Mouse (Mus musculus): ENCODE results near the gene Mapk8ip3. TPM values are rescaled to one million over a fixed set of nuclear protein-coding genes. Genes with fewer than 3 reads are reported as not detected.

The Mapk8ip3 gene
- total RNA-seq, 4 experiments from 2014 or later = 384 to 435 (median 406) TPM

- DNase-seq (ENCODE audit: low spot score in 2 of 2) = no peak
Observed at GRCm38 (mm10) chr17:24902671-24903474, 33.9 kb downstream of the Mapk8ip3 start.

GRCm38 (mm10) chr17:24902124-24902523 lies 34.7 kb downstream of the Mapk8ip3 start:
- no peak for DNase-seq (ENCODE audit: low spot score in 2 of 2)

DNA sequence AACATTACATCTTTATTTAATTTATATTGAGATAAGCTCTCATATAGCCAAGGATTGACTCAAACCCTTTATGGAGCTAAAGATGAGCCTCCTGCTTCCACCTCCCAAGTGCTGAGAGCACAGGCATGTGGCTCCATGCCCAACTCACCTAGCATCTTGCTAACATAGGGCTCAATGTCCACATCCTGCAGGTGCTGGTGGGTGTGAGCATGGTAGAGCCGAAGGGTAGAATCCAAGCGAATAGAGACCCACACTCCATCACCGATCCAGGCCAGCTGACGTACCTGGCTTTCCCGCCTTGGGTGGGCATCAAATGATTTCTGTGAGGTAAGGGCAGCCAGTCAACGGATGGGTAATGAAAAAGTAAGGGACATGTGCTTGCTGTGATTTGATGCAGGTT lies 36.8 kb downstream of the Mapk8ip3 start:
- no peak for DNase-seq (ENCODE audit: low spot score in 2 of 2)

GRCm38 (mm10) chr17:24899153-24899552 lies 37.6 kb downstream of the Mapk8ip3 start:
- DNase-seq (ENCODE audit: low spot score in 2 of 2) = no peak

- DNase-seq (ENCODE audit: low spot score in 2 of 2) = no peak
Observed at GRCm38 (mm10) chr17:24898041-24898854, 38.5 kb downstream of the Mapk8ip3 start.

DNA sequence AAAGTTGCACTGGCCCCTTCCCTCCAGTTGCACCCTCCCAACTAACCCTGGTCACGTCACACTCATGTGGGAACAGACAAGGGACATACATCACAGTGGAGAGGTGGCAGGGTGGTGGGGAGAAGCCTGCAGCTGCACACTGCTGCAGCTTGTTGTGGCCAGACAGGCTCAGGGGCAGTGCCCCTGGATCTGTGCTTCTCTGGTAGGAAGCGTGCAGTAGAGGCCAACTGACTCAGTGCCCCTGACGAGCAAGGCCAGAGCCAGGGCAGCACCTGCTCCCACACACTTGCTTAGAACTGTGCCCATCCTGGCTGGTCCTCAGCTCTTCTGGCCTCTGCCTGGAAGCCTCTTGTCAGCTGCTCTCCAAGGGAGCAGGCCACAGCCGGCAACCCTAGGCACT lies 39.2 kb downstream of the Mapk8ip3 start:
- DNase-seq (ENCODE audit: low spot score in 2 of 2) = no peak

GRCm38 (mm10) chr17:24896993-24897269 lies 39.8 kb downstream of the Mapk8ip3 start:
- DNase-seq (ENCODE audit: low spot score in 2 of 2) = no peak

DNA sequence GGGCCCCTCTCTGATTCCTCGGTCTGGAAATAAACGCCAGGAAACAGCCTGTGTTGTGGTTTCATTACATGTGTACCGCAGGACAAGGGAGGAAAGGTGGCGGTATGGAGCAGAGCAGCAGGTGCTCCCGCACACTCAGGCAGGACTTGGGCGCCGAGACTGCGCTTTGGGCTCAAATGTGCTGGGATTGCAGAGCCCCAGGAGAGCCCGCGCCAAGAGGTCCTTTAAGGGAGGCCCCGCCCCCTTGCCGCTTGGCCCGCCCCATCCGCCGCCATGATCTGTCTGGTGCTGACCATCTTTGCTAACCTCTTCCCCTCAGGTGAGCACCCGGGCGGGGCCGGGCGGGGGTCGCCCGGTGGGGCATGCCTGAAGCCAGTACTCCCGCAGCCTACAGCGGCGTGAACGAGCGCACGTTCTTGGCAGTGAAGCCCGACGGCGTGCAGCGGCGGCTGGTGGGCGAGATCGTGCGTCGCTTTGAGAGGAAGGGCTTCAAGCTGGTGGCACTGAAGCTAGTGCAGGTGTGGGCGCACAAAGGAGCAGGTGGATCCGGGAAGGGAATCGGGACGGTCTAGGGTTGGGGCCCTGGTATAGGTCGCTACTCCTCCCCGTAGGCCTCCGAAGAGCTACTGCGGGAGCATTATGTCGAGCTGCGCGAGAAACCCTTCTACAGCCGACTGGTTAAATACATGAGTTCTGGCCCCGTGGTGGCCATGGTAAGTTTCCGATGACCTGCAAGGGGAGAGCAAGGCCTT lies 40.4 kb downstream of the Mapk8ip3 start, which contains the start of gene Nme3:
TSS of gene Nme3 (plus strand) at position 260 of the 752 bp plus-strand sequence.
- peak in 1 of 2 experiments; percentile 67 for DNase-seq (ENCODE audit: low spot score in 2 of 2)

- no peak for DNase-seq (ENCODE audit: low spot score in 2 of 2)
Observed at GRCm38 (mm10) chr17:24895571-24896240, 41.1 kb downstream of the Mapk8ip3 start.

DNA sequence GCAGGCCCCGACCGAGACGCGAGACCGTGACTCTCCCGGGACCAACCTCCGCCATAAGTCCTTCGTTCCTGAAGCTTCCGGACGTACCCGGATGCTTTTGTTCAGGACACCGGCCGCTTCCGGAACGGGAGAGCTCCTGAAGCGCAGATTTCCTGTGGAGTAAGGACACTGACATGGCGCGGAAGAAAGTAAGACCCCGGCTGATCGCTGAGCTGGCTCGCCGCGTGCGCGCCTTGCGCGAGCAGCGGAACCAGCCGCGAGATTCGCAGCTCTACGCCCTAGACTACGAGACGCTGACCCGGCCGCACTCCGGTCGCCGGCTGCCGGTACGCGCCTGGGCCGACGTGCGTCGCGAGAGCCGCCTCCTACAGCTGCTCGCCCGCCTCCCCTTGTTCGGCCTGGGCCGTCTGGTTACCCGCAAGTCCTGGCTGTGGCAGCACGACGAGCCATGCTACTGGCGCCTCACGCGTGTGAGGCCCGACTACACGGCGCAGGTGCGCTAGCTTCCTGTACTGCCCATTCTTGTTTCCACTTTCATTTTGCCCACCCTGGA lies 41.7 kb downstream of the Mapk8ip3 start, which contains the start of the genes Eme2 and Mrps34:
TSS of gene Eme2 (minus strand) at position 93 of the 553 bp plus-strand sequence.
TSS of gene Mrps34 (plus strand) at position 122 of the 553 bp plus-strand sequence.
- DNase-seq (ENCODE audit: low spot score in 2 of 2) = peak in 1 of 2 experiments; percentile 78

DNA sequence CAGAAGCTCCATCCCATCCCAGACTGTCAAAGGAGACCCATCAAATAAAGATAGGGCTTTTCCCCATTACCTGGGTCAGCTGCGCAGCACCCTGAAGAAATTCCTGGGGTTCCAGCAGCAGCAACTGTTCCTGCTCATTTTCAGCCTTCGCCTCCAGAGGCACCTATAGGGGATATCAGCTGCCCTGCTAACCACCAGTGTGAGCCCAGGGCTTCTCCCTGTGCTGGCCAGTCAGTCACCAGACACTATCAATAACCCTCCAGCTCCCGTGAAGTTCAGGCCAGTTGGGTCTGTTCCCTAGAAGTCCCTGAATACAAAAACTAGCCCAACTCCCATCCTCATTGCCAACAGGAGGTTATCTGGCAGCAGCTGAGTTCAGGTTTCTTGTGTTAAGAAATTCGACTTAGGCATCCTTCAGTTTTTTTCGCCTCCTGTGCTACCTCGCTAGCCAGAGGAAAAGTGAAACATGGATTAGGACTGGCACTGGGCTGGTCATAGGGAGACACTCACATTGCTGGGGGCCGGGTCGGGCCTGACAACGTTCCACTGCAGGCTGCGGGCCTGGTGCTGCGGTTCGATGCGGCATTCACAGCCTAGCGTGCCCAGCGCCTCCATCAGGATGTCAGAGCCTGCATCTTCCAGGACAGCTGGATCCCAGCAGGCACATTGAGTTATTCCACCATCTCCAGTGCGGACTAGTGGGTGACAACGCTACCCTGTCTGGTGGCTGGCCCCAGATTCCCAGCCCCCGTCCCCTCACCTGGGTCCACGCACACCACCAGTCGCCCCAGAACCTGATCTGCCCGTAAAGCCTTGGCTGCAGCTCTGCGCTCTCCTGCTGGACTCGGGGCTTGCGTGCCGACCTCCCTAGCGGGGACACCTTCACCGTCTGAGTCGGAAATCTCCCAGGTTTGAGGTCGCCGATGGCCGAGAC lies 42.4 kb downstream of the Mapk8ip3 start:
- peak in 1 of 2 experiments; percentile 2 for DNase-seq (ENCODE audit: low spot score in 2 of 2)

DNA sequence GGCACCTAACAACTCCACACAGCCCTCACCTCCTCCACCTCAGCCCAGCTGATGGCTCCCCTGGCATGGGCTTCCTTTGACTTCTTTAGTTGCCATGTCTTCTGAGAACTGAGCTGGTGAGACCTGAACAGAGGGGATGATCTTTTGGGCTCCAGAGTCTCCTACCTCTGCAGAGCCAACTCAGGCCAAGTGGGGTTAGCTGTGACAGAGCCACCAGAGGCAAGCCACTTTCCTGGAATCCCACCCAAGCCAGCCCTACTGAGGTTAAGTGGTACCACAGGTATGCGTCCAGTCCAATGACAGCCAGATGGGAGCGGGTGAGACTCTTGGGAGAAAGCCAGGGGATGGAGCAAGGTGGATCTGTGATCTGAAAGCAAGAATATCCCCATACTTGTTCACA lies 43.5 kb downstream of the Mapk8ip3 start:
- DNase-seq (ENCODE audit: low spot score in 2 of 2) = no peak

DNA sequence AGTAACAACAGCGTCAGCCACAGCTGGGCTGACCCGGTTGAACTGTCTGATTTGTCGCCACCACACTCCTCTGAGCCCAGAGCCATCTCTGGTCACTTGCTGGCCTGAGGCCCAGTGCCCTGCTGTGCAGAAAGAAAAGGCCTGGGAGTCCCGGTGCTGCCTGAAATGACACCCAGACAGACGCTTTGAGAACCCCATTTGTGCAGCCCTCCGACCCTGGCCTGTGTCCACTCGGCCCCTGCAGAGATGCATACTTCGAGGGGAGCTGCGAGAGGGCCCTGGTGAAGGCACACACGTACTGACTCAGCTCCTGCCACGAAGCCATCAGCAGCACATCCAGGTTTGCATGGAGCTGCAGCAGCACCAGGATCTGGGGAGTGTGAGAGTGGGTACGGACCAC lies 44.0 kb downstream of the Mapk8ip3 start:
- no peak for DNase-seq (ENCODE audit: low spot score in 2 of 2)

DNA sequence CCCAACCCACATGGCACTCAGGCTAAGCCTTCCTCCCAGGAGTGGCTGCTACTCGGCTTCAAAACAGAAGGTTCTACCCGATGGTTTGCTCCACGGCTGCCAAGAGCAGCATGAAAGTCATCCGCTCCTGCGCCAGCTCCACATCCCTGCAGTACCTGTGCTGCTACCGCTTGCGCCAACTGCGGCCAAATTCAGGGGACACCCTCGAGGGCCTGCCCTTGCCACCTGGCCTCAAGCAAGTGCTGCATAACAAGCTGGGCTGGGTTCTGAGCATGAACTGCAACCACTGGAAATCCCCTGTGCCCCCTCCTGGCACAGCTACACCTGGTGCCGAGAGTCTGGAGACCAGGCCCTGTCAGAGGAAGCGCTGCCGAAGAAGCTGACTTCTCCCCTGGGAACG lies 45.5 kb downstream of the Mapk8ip3 start:
- peak in 1 of 2 experiments; percentile 31 for DNase-seq (ENCODE audit: low spot score in 2 of 2)

DNA sequence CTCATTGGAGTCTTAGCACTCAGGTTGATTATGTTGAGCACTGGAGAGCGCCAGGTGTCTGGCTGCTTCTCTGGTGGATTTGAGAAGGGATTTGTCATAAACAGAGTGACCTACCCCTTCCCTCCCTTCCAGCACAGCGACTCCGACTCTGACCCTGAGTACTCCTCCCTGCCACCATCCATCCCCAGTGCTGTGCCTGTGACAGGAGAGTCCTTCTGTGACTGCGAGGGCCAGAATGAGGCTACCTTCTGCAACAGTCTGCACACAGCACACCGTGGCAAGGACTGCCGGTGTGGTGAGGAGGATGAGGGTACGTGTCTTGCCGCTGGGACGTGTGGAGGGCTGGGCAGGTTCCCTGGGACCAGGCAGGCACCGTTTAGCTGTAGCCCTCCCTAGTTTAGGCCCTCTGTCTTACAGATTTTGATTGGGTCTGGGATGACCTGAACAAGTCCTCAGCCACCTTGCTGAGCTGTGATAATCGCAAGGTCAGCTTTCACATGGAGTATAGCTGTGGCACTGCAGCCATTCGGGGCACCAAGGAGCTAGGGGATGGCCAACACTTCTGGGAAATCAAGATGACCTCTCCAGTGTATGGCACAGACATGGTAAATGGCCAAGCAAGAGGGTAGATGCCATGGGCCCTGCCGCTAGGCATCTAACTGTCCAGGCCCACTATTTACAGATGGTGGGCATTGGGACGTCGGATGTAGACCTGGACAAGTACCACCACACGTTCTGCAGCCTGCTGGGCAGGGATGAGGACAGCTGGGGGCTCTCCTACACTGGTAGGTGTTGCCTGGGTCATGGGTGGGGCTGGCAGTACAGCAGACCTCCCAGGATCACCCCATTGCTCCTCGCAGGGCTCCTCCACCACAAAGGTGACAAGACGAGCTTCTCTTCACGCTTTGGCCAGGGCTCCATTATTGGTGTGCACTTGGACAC lies 46.4 kb downstream of the Mapk8ip3 start:
- DNase-seq (ENCODE audit: low spot score in 2 of 2) = no peak

GRCm38 (mm10) chr17:24888862-24889261 lies 47.9 kb downstream of the Mapk8ip3 start:
- DNase-seq (ENCODE audit: low spot score in 2 of 2) = no peak

DNA sequence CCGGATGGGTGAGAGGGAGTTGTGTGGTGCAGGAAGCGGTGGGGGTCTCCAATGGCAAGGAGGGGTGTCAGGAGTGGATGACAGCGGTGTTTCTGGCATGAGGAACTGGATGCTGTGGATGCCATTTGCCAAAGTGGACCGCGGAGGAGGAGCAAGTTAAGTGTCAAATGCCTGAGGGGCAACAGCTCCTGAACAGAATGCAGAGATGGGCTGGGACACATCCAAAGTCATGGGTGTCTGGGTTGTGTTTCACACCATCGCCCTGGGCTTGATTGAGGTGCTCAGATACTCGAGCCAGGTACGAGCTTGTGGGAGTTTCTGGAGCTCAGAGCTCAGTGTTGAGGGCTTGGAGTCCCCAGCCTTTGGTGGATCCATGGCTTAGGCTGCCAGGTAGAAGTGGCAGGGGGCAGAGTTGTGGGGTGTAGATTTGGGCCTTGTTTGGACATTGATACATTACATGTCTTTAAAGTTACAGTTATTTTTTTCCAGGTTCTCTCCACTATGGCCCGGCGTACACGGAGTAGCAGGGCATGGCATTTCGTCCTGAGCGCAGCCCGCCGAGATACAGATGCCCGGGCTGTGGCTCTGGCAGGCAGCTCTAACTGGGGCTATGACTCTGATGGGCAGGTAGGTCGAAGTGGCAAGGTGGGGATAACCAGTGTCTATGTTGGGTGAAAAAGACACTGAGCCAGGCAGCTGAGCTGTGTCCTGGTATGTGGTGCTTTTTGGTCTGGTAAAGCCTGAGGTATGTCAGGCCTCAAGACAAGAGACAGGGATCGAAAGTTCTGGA lies 49.3 kb downstream of the Mapk8ip3 start:
- no peak for DNase-seq (ENCODE audit: low spot score in 2 of 2)

DNA sequence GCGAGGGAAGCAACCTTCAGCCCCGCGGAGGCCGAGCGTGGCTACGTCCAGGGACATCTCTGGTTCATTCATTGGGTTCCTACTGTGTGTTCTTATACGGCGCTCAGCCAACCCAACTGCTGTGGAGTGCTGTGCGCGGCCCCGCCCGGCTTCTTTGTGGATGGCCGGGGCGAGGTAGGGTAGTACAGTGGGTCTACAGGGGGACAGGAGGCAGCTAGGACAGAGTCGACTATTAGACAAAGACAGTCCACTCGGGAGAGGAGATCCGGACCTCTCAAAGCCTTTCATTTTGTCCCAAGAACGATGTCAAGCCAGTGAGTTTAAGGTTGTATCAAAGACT lies 49.9 kb downstream of the Mapk8ip3 start:
- no peak for DNase-seq (ENCODE audit: low spot score in 2 of 2)

Data from layer of hippocampus, adult 8-10 months (tissue).